Mouse (Mus musculus) layer of hippocampus, adult 2 months (tissue): ENCODE measurements around the gene Umps. TPM values are rescaled to one million over a fixed set of nuclear protein-coding genes. Genes with fewer than 3 reads are reported as not detected.
A peak's percentile ranks its signal among the peaks of the same experiment; 100 is the strongest.

Experiments used
- DNase-seq, 2 experiments: peaks; one replicate each; pipeline ENCODE4 v3.0.0; 2022; ENCODE audit warnings: low spot score in 2 of 2
- H3K27ac ChIP-seq: fragments of 200-600 bp; 2 replicates; pipeline ENCODE4 v1.8.1; 2022
- H3K4me3 ChIP-seq: fragments of 200-600 bp; 2 replicates; pipeline ENCODE4 v1.8.1; 2022; ENCODE audit warnings: mild to moderate bottlenecking
- CTCF ChIP-seq: fragments of 200-600 bp; conservative IDR thresholded peaks from 2 replicates; pipeline ENCODE4 v1.8.1; 2022; ENCODE audit warnings: antibody characterized with exemption, mild to moderate bottlenecking, moderate library complexity
- total RNA-seq, 2 experiments: library from RNA; stranded (reverse); gene quantifications; 2 replicates each; pipeline ENCODE4 v1.2.3; 2021

The Umps gene
- total RNA-seq, 2 experiments from 2014 or later: 17.1 to 17.2 TPM

GRCm38 (mm10) chr16:33917390-33917789 lies 49.4 kb downstream of the Umps start:
- no peak for DNase-seq
- TF ChIP-seq CTCF: no peak
- Histone ChIP-seq H3K4me3 (no peak overlapping the region), H3K27ac (peak overlapping the region; percentile 9; the same call in 1 of the 2 replicates)

GRCm38 (mm10) chr16:33916473-33917251 lies 50.2 kb downstream of the Umps start:
- Histone ChIP-seq H3K27ac (peak overlapping the region; percentile 9; the same call in 1 of the 2 replicates), H3K4me3 (no peak overlapping the region)
- no peak for TF ChIP-seq CTCF
- no peak for DNase-seq

- TF ChIP-seq CTCF: no peak
- Histone ChIP-seq H3K4me3 (no peak overlapping the region), H3K27ac (peak overlapping the region; percentile 57; the same call in 1 of the 2 replicates)
- no peak for DNase-seq
Measured at GRCm38 (mm10) chr16:33914997-33915396, 51.8 kb downstream of the Umps start.

- H3K4me3 ChIP-seq: no peak overlapping the region
- TF ChIP-seq CTCF: no peak
- no peak for DNase-seq
- no peak overlapping the region for H3K27ac ChIP-seq
Measured at GRCm38 (mm10) chr16:33908239-33908638, 58.6 kb downstream of the Umps start.

Other genes starting within 250 kb of the Umps start
- gene Muc13, start 173.0 kb downstream of the Umps start, total RNA-seq: not detected
- 10 to 100 TPM; 40.2 to 40.5 TPM for gene Itgb5, start 137.4 kb downstream of the Umps start, total RNA-seq